Mouse (Mus musculus): ENCODE data around the gene Ebf1.

- TF ChIP-seq CTCF (IDR thresholded peaks at IDR 0.05; ENCODE audit: control insufficient read depth, insufficient read depth, low read length): no peak
- TF ChIP-seq POLR2A (IDR thresholded peaks at IDR 0.05; ENCODE audit: borderline replicate concordance, control insufficient read depth, low read depth, low read length): no peak
These were observed 4.5 kb downstream of the Ebf1 start for GRCm38 (mm10) chr11:44621615-44622014.

Measured in bone marrow, adult 2 months (tissue).